Mouse (Mus musculus): ENCODE measurements around the gene Cdh18.
"Not testable (repeated sequence)": the region's sequence is repeated elsewhere in the genome, so short reads cannot be mapped to it uniquely, and the experiment has no call there.

GRCm38 (mm10) chr15:22761257-22761656 is 212.4 kb downstream of the Cdh18 start:
- TF ChIP-seq EP300 (optimal IDR thresholded peaks at IDR 0.05); CTCF (IDR thresholded peaks at IDR 0.05; ENCODE audit: low read depth): not testable (repeated sequence)
